19 mouse cellular contexts compared by ENCODE assay signal in genomic region chr9:122035807-122036206, GRCm38 (mm10). TPM values are rescaled to one million over a fixed set of nuclear protein-coding genes. Genes with fewer than 3 reads are reported as not detected.
DNase-seq lines count a peak whose midpoint lies in the region; ATAC-seq lines count a peak whose summit lies in the region.
"Had no signal": no experiment of that assay in that cellular context is flagged by ENCODE, and none has a peak within 500 bp of the region (broad histone marks: within the 10 kb centered on the region; RNA-seq: fewer than 3 reads in every experiment).

No protein-coding gene starts in this region.

- peak overlapping the region; percentile 35 for H3K27ac ChIP-seq in forebrain, embryonic 13.5 days
- no peak overlapping the region for H3K27ac ChIP-seq in forebrain, embryonic 10.5 days
- peak overlapping the region; percentile 23; the same call in 1 of the 2 replicates for H3K27ac ChIP-seq in forebrain, embryonic 14.5 days (ENCODE audit: low read depth, low read length)
- H3K27ac ChIP-seq in midbrain, embryonic 15.5 days: peak overlapping the region; percentile 10; the same call in 1 of the 2 replicates
- H3K27ac ChIP-seq: heart, embryonic 15.5 days; intestine, embryonic 15.5 days; kidney, embryonic 15.5 days had no signal

- no peak overlapping the region for H3K9ac ChIP-seq in forebrain, embryonic 13.5 days
- no peak overlapping the region for H3K9ac ChIP-seq in forebrain, embryonic 14.5 days (ENCODE audit: low read length)
- H3K9ac ChIP-seq in midbrain, embryonic 15.5 days: no peak overlapping the region
- H3K9ac ChIP-seq: heart, embryonic 15.5 days; intestine, embryonic 15.5 days; kidney, embryonic 15.5 days had no signal

- no peaks in the 10 kb centered on the region for H3K27me3 ChIP-seq in forebrain, embryonic 13.5 days
- H3K27me3 ChIP-seq in forebrain, embryonic 10.5 days (ENCODE audit: poor library complexity, severe bottlenecking): no peaks in the 10 kb centered on the region
- H3K27me3 ChIP-seq in forebrain, embryonic 14.5 days (replicated peaks; ENCODE audit: control insufficient read depth, insufficient read depth, low read length): no peaks in the 10 kb centered on the region
- no peaks in the 10 kb centered on the region for H3K27me3 ChIP-seq in midbrain, embryonic 15.5 days (replicated peaks)
- H3K27me3 ChIP-seq: heart, embryonic 15.5 days; intestine, embryonic 15.5 days; kidney, embryonic 15.5 days had no signal

- ATAC-seq in forebrain, embryonic 13.5 days: peak; percentile 67
- peak; percentile 77 for ATAC-seq in forebrain, embryonic 14.5 days
- no peak; the same call in 1 of the 2 replicates for ATAC-seq in midbrain, embryonic 15.5 days (replicated peaks)
- ATAC-seq: intestine, embryonic 15.5 days had no signal

- no peak for DNase-seq in forebrain, embryonic 10.5 days (ENCODE audit: extremely low spot score, low spot score)
- peak; percentile 42 for DNase-seq in layer of hippocampus, adult 9-11 months
- no peak for DNase-seq in layer of hippocampus, adult 9-10 months (ENCODE audit: low spot score)
- DNase-seq in forebrain, embryonic 14.5 days (ENCODE audit: low spot score): peak; percentile 64
- DNase-seq in heart, postnatal 4 days: no peak
- DNase-seq: adrenal gland, postnatal 36 days; B cell, adult 2 months; embryo, embryonic 11 days; gastrocnemius, postnatal 25 days; lung, adult 18-20 months; lung, postnatal 14 days; thymus, adult 2 months had no signal

- H3K4me3 ChIP-seq in forebrain, embryonic 13.5 days: no peak overlapping the region
- H3K4me3 ChIP-seq in forebrain, embryonic 10.5 days: no peak overlapping the region
- H3K4me3 ChIP-seq in forebrain, embryonic 14.5 days (ENCODE audit: low read depth, low read length): no peak overlapping the region
- no peak overlapping the region for H3K4me3 ChIP-seq in midbrain, embryonic 15.5 days
- H3K4me3 ChIP-seq: heart, embryonic 15.5 days; intestine, embryonic 15.5 days; kidney, embryonic 15.5 days; myocyte had no signal

- no peaks in the 10 kb centered on the region for H3K9me3 ChIP-seq in forebrain, embryonic 13.5 days (replicated peaks)
- no peaks in the 10 kb centered on the region for H3K9me3 ChIP-seq in forebrain, embryonic 10.5 days
- no peaks in the 10 kb centered on the region for H3K9me3 ChIP-seq in forebrain, embryonic 14.5 days (replicated peaks; ENCODE audit: control insufficient read depth, low read length)
- H3K9me3 ChIP-seq in midbrain, embryonic 15.5 days: no peaks in the 10 kb centered on the region
- H3K9me3 ChIP-seq: heart, embryonic 15.5 days; intestine, embryonic 15.5 days; kidney, embryonic 15.5 days had no signal

- no peak overlapping the region; the same call in 1 of the 2 replicates for H3K4me2 ChIP-seq in forebrain, embryonic 13.5 days
- no peak overlapping the region for H3K4me2 ChIP-seq in forebrain, embryonic 14.5 days (ENCODE audit: low read length)
- H3K4me2 ChIP-seq in midbrain, embryonic 15.5 days: no peak overlapping the region
- H3K4me2 ChIP-seq: heart, embryonic 15.5 days; intestine, embryonic 15.5 days; kidney, embryonic 15.5 days; liver, embryonic 11.5 days had no signal

- no peaks in the 10 kb centered on the region for H3K36me3 ChIP-seq in forebrain, embryonic 13.5 days (ENCODE audit: poor library complexity, severe bottlenecking)
- no peaks in the 10 kb centered on the region for H3K36me3 ChIP-seq in forebrain, embryonic 10.5 days (replicated peaks)
- no peaks in the 10 kb centered on the region for H3K36me3 ChIP-seq in forebrain, embryonic 14.5 days (ENCODE audit: control insufficient read depth, insufficient read depth, low read length)
- no peaks in the 10 kb centered on the region for H3K36me3 ChIP-seq in midbrain, embryonic 15.5 days (replicated peaks)
- H3K36me3 ChIP-seq: heart, embryonic 15.5 days; intestine, embryonic 15.5 days; kidney, embryonic 15.5 days had no signal

- 12% methylated on average over 5 of the region's 5 CpGs for WGBS in forebrain, embryonic 13.5 days
- 54% methylated on average over 5 of the region's 5 CpGs for WGBS in forebrain, embryonic 10.5 days
- 8% methylated on average over 5 of the region's 5 CpGs for WGBS in forebrain, embryonic 14.5 days
- WGBS in midbrain, embryonic 15.5 days: 11% methylated on average over 5 of the region's 5 CpGs

- peaks cover 18% of the 10 kb centered on the region for H3K4me1 ChIP-seq in forebrain, embryonic 13.5 days
- H3K4me1 ChIP-seq in forebrain, embryonic 10.5 days: peaks cover 17% of the 10 kb centered on the region
- H3K4me1 ChIP-seq in forebrain, embryonic 14.5 days (ENCODE audit: control insufficient read depth, insufficient read depth, low read length): peaks cover 9% of the 10 kb centered on the region; the same call in 1 of the 2 replicates
- H3K4me1 ChIP-seq in midbrain, embryonic 15.5 days: peaks cover 16% of the 10 kb centered on the region
- H3K4me1 ChIP-seq: intestine, embryonic 15.5 days; kidney, embryonic 15.5 days had no signal

RNA-seq across cellular contexts. Expression of gene Pomgnt2, which starts 38.9 kb away (rescaled TPM):
- 16.7 and 17.3 TPM in 2 replicates for polyA plus RNA-seq in forebrain, embryonic 13.5 days (2015; fragmentation: Nextera tagmentation; extraction: Ambion mirVana)
- polyA plus RNA-seq in forebrain, embryonic 10.5 days (2016; fragmentation: Nextera tagmentation; extraction: Ambion mirVana): 12.5 and 13.6 TPM in 2 replicates
- 16.1 and 22.0 TPM in 2 replicates for polyA plus RNA-seq in forebrain, embryonic 14.5 days (2014; fragmentation: Nextera tagmentation; extraction: Ambion mirVana)
- 37.1 and 37.9 TPM in 2 replicates for polyA plus RNA-seq in midbrain, embryonic 15.5 days (2015; fragmentation: Nextera tagmentation; extraction: Ambion mirVana)
- total RNA-seq in heart, postnatal 4 days (2021): 1 to 10 TPM; 7.8 to 7.9 TPM

Comparison
In these comparisons a context has a peak if more than half of its experiments do, and no peak if none do; other contexts are left out.
1. DNase-seq: peak in layer of hippocampus, adult 9-11 months (single experiment) and forebrain, embryonic 14.5 days (single experiment); none in forebrain, embryonic 10.5 days (single experiment), layer of hippocampus, adult 9-10 months (single experiment) and heart, postnatal 4 days (single experiment).